In genomic region chr5:123622421-123622820, GRCm38 (mm10) we compare ENCODE assay signal across 14 mouse cellular contexts. TPM values are rescaled to one million over a fixed set of nuclear protein-coding genes. Genes with fewer than 3 reads are reported as not detected.
DNase-seq lines count a peak whose midpoint lies in the region; ATAC-seq and TF ChIP-seq lines count a peak whose summit lies in the region.
"Had no signal": no experiment of that assay in that cellular context is flagged by ENCODE, and none has a peak within 500 bp of the region (broad histone marks: within the 10 kb centered on the region; RNA-seq: fewer than 3 reads in every experiment).

No protein-coding gene starts in this region.

- 32% methylated on average over 13 of the region's 13 CpGs for WGBS in hindbrain, embryonic 14.5 days
- 52% methylated on average over 13 of the region's 13 CpGs for WGBS in hindbrain, embryonic 12.5 days

- no peaks in the 10 kb centered on the region for H3K27me3 ChIP-seq in hindbrain, embryonic 14.5 days (ENCODE audit: control insufficient read depth, insufficient read depth, low read length)
- H3K27me3 ChIP-seq in hindbrain, embryonic 12.5 days = no peaks in the 10 kb centered on the region
- H3K27me3 ChIP-seq in E14TG2a.4 (ENCODE audit: insufficient read depth, low read length) = no peaks in the 10 kb centered on the region
- H3K27me3 ChIP-seq: heart, embryonic 12.5 days; liver, embryonic 13.5 days had no signal

- no peak for TF ChIP-seq POLR2A in brain, embryonic 14.5 days (IDR thresholded peaks at IDR 0.05; ENCODE audit: borderline replicate concordance, extremely low read depth, insufficient read depth, insufficient read length, poor library complexity, severe bottlenecking)

- no peaks in the 10 kb centered on the region for H3K4me1 ChIP-seq in hindbrain, embryonic 14.5 days (replicated peaks; ENCODE audit: control insufficient read depth, insufficient read depth, low read length)
- H3K4me1 ChIP-seq in hindbrain, embryonic 12.5 days = no peaks in the 10 kb centered on the region
- no peaks in the 10 kb centered on the region for H3K4me1 ChIP-seq in E14TG2a.4 (replicated peaks; ENCODE audit: low read depth, low read length)
- H3K4me1 ChIP-seq: heart, embryonic 12.5 days; liver, embryonic 13.5 days had no signal

- no peak overlapping the region for H3K4me3 ChIP-seq in hindbrain, embryonic 14.5 days (replicated peaks; ENCODE audit: low read length)
- H3K4me3 ChIP-seq in hindbrain, embryonic 12.5 days = no peak overlapping the region
- no peak overlapping the region for H3K4me3 ChIP-seq in E14TG2a.4 (replicated peaks; ENCODE audit: low read length)
- H3K4me3 ChIP-seq: heart, embryonic 12.5 days; liver, embryonic 13.5 days; myocyte had no signal

- H3K9me3 ChIP-seq in hindbrain, embryonic 14.5 days (ENCODE audit: control insufficient read depth, low read length) = no peaks in the 10 kb centered on the region
- no peaks in the 10 kb centered on the region for H3K9me3 ChIP-seq in hindbrain, embryonic 12.5 days (replicated peaks)
- no peaks in the 10 kb centered on the region for H3K9me3 ChIP-seq in E14TG2a.4 (ENCODE audit: low read length)
- H3K9me3 ChIP-seq: heart, embryonic 12.5 days; liver, embryonic 13.5 days had no signal

- peak; percentile 16 for TF ChIP-seq CTCF in E14TG2a.4 (conservative IDR thresholded peaks at IDR 0.05; ENCODE audit: low read length)
- TF ChIP-seq CTCF in brain, embryonic 14.5 days (IDR thresholded peaks at IDR 0.05; ENCODE audit: borderline replicate concordance, extremely low read depth, insufficient read depth, insufficient read length) = peak; percentile 40; the same call in 1 of the 2 replicates

- DNase-seq in hindbrain, embryonic 14.5 days (ENCODE audit: low spot score) = peak; percentile 53
- DNase-seq in brain, embryonic 14.5 days (ENCODE audit: low read depth) = peak; percentile 19
- peak; percentile 43 for DNase-seq in embryo, embryonic 10.5 days (ENCODE audit: low spot score)
- DNase-seq in T-cell, adult 2 months (ENCODE audit: low spot score) = no peak
- DNase-seq in urinary bladder, adult 2 months (ENCODE audit: low spot score) = no peak
- DNase-seq: adrenal gland, postnatal 25 days; kidney, postnatal 14 days; liver, embryonic 13.5 days; thymus, adult 18-20 months had no signal

- peaks cover 76% of the 10 kb centered on the region for H3K36me3 ChIP-seq in hindbrain, embryonic 14.5 days (replicated peaks; ENCODE audit: control insufficient read depth, insufficient read depth)
- peaks cover 51% of the 10 kb centered on the region for H3K36me3 ChIP-seq in hindbrain, embryonic 12.5 days
- H3K36me3 ChIP-seq in E14TG2a.4 (ENCODE audit: insufficient read depth, low read length) = no peaks in the 10 kb centered on the region

- no peak overlapping the region for H3K27ac ChIP-seq in hindbrain, embryonic 14.5 days
- no peak overlapping the region for H3K27ac ChIP-seq in hindbrain, embryonic 12.5 days
- H3K27ac ChIP-seq: liver, embryonic 13.5 days had no signal

- H3K9ac ChIP-seq in hindbrain, embryonic 14.5 days = no peak overlapping the region
- H3K9ac ChIP-seq in hindbrain, embryonic 12.5 days = no peak overlapping the region
- H3K9ac ChIP-seq: heart, embryonic 12.5 days; liver, embryonic 13.5 days had no signal

- no peak overlapping the region for H3K4me2 ChIP-seq in hindbrain, embryonic 14.5 days (replicated peaks)
- no peak overlapping the region for H3K4me2 ChIP-seq in hindbrain, embryonic 12.5 days (replicated peaks)
- H3K4me2 ChIP-seq: heart, embryonic 12.5 days; liver, embryonic 13.5 days had no signal

- no peak for ATAC-seq in hindbrain, embryonic 14.5 days (ENCODE audit: low FRiP score)
- no peak for ATAC-seq in hindbrain, embryonic 12.5 days (ENCODE audit: low FRiP score)
- ATAC-seq in erythroid progenitor cell, adult 5-6 weeks (replicated peaks; ENCODE audit: low FRiP score, poor library complexity, severe bottlenecking) = no peak

RNA-seq across cellular contexts. Expression of gene Vps33a, which starts 49.6 kb away (rescaled TPM):
- polyA plus RNA-seq in hindbrain, embryonic 14.5 days (2014; fragmentation: Nextera tagmentation; extraction: Ambion mirVana) = 49.8 and 50.4 TPM in 2 replicates
- polyA plus RNA-seq in hindbrain, embryonic 12.5 days (2016; fragmentation: Nextera tagmentation; extraction: Ambion mirVana) = 41.4 and 43.7 TPM in 2 replicates
- polyA plus RNA-seq in brain, embryonic 14.5 days (2012; rRNA removed) = 32.4 and 45.6 TPM in 2 replicates
- polyA plus RNA-seq in urinary bladder, adult 2 months (2012; rRNA removed) = 14.6 and 17.7 TPM in 2 replicates
- 9.4 and 10.9 TPM in 2 replicates for total RNA-seq in erythroid progenitor cell, adult 5-6 weeks (2015; ENCODE audit: low replicate concordance)
- 8.2 and 9.4 TPM in 2 replicates for total RNA-seq in erythroid progenitor cell, adult 5-6 weeks (2017; ENCODE audit: low replicate concordance)

Comparison
In these comparisons a context has a peak if more than half of its experiments do, and no peak if none do; other contexts are left out.
1. DNase-seq: peak in hindbrain, embryonic 14.5 days (single experiment), brain, embryonic 14.5 days (single experiment) and embryo, embryonic 10.5 days (single experiment); none in T-cell, adult 2 months (single experiment) and urinary bladder, adult 2 months (single experiment).